Mouse (Mus musculus) forebrain, embryonic 14.5 days (tissue): ENCODE data around the gene Fbxw10. TPM values are rescaled to one million over a fixed set of nuclear protein-coding genes. Genes with fewer than 3 reads are reported as not detected.

ENCODE experiments used
- ATAC-seq: fragments of 200-750 bp; cut with Nextera tagmentation; 2 replicates; pipeline ENCODE4 v1.8.0; 2017; ENCODE audit warnings: mild to moderate bottlenecking, moderate library complexity
- DNase-seq: peaks from one replicate; pipeline ENCODE4 v3.0.0-alpha.2; 2015; ENCODE audit warnings: low spot score
- H3K27ac ChIP-seq: fragments of 300-500 bp; sonication (generic); 2 replicates; pipeline ENCODE4 v1.5.1; 2014; ENCODE audit warnings: low read depth, mild to moderate bottlenecking, control low read depth, low read length, moderate library complexity
- H3K27me3 ChIP-seq: fragments of 300-500 bp; sonication (generic); replicated peaks from 2 replicates; pipeline ENCODE4 v1.6.1; 2014; ENCODE audit warnings: low read length, control low read depth, mixed read lengths; ENCODE audit not compliant: control insufficient read depth, insufficient read depth
- H3K36me3 ChIP-seq: fragments of 300-500 bp; sonication (generic); 2 replicates; pipeline ENCODE4 v1.6.1; 2014; ENCODE audit warnings: low read length, control low read depth; ENCODE audit not compliant: control insufficient read depth, insufficient read depth
- H3K4me1 ChIP-seq: fragments of 300-500 bp; sonication (generic); 2 replicates; pipeline ENCODE4 v1.6.1; 2014; ENCODE audit warnings: antibody characterized with exemption, low read length, control low read depth; ENCODE audit not compliant: control insufficient read depth, insufficient read depth
- H3K4me2 ChIP-seq: fragments of 300-500 bp; sonication (generic); 2 replicates; pipeline ENCODE4 v1.6.1; 2014; ENCODE audit warnings: mild to moderate bottlenecking, control low read depth, low read length
- H3K4me3 ChIP-seq: fragments of 300-500 bp; sonication (generic); 2 replicates; pipeline ENCODE4 v1.5.1; 2014; ENCODE audit warnings: low read depth, low read length, control low read depth
- H3K9ac ChIP-seq: fragments of 300-500 bp; sonication (generic); 2 replicates; pipeline ENCODE4 v1.6.1; 2014; ENCODE audit warnings: mild to moderate bottlenecking, low read length, control low read depth, moderate library complexity
- H3K9me3 ChIP-seq: fragments of 300-500 bp; sonication (generic); replicated peaks from 2 replicates; pipeline ENCODE4 v1.6.1; 2016; ENCODE audit warnings: low read length, control low read depth, mixed read lengths; ENCODE audit not compliant: control insufficient read depth
- WGBS: fragments of 180-500 bp; shearing (Covaris S2); extraction: QIAGEN DNeasy Blood & Tissue Kit; methylation state at CpG from one replicate; pipeline ENCODE4 v1.1.7; 2014; 5-methylcytosine and 5-hydroxymethylcytosine counted together
- polyA plus RNA-seq: library from polyadenylated mRNA; unstranded; fragments of >200 nt; fragmentation: Nextera tagmentation; extraction: Ambion mirVana; gene quantifications from 2 replicates; pipeline ENCODE4 v1.2.1, GENCODE M21; 2014

Fbxw10 gene
- polyA plus RNA-seq, 1 experiment from 2014 or later: 0.20 TPM

DNA sequence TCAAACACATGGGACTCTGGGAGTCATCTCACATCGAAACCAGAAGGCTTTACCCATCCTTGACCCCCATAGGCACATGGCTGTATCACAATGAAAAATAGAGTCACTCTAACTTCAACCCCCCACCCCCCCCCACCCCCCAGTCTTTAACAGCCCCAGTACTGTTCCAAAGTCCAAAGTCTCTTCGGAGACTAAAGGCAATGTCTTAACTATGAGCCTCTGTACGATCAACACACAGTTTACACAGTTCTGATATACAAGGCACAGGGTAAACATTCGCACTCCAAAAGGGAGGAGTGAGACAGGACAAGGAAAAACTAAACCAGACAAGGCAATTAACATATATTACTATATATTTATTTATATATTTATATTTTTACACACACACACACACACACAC lies 19.7 kb upstream of the Fbxw10 start:
- WGBS: 87% methylated on average over 4 of the region's 4 CpGs
- no peak for ATAC-seq
- no peaks in the 10 kb centered on the region for H3K27me3 ChIP-seq

DNA sequence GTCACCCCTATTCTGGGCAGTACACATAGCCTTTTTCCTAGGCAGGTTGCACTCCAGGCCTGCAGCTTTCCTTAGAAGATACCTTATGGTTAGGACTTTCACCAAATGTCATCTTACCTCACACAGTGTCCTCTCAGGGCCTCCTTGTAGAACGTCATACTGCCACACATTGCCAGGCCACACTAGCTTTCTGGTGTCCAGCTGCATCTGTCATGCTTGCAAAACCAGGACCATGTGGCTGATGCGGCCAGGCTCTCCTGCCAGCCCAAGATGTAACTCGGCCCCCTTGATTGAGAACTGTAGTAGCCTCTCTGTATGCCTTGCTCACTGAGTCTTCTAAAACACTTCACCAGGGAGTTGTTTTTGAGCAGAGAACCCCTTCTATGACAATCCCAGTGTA lies 19.0 kb upstream of the Fbxw10 start:
- no peak overlapping the region for H3K4me2 ChIP-seq
- no peaks in the 10 kb centered on the region for H3K9me3 ChIP-seq
- H3K27me3 ChIP-seq: no peaks in the 10 kb centered on the region
- H3K4me3 ChIP-seq: no peak overlapping the region
- DNase-seq (no peak), ATAC-seq (no peak)
- no peaks in the 10 kb centered on the region for H3K4me1 ChIP-seq
- no peak overlapping the region for H3K9ac ChIP-seq
- 90% methylated on average over 3 of the region's 3 CpGs for WGBS
- no peak overlapping the region for H3K27ac ChIP-seq
- H3K36me3 ChIP-seq: no peaks in the 10 kb centered on the region

More for the DNA sequence above, 19.7 kb upstream of the Fbxw10 start:
- H3K4me2 ChIP-seq: no peak overlapping the region
- DNase-seq: no peak
- no peak overlapping the region for H3K27ac ChIP-seq
- H3K4me1 ChIP-seq: no peaks in the 10 kb centered on the region
- H3K36me3 ChIP-seq: no peaks in the 10 kb centered on the region
- H3K9ac ChIP-seq: no peak overlapping the region
- no peak overlapping the region for H3K4me3 ChIP-seq
- no peaks in the 10 kb centered on the region for H3K9me3 ChIP-seq

DNA sequence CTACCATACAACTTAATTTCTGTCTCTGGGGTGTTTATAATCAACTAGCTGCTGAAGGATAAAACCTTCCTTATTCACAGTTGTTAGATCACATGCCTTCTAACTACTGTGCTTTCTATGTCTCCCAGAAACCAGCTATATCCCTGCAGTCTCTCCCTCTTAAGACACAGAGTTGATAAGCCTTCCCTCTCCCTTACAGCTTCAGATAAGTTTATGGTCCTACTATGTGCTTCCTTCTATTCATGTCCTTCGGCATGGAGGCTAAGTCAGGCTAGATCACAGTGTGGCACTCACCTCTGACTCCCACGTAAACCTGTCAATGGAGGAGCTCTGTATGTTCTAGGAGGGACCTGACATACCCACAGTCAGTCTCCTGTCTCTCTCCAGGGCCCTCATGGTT lies 16.5 kb upstream of the Fbxw10 start:
- Histone ChIP-seq H3K9me3 (no peaks in the 10 kb centered on the region), H3K9ac (no peak overlapping the region), H3K27me3 (no peaks in the 10 kb centered on the region), H3K4me1 (no peaks in the 10 kb centered on the region), H3K4me3 (no peak overlapping the region), H3K4me2 (no peak overlapping the region), H3K27ac (no peak overlapping the region), H3K36me3 (no peaks in the 10 kb centered on the region)
- WGBS: 88% methylated on average over 2 of the region's 2 CpGs
- no peak for ATAC-seq
- no peak for DNase-seq

DNA sequence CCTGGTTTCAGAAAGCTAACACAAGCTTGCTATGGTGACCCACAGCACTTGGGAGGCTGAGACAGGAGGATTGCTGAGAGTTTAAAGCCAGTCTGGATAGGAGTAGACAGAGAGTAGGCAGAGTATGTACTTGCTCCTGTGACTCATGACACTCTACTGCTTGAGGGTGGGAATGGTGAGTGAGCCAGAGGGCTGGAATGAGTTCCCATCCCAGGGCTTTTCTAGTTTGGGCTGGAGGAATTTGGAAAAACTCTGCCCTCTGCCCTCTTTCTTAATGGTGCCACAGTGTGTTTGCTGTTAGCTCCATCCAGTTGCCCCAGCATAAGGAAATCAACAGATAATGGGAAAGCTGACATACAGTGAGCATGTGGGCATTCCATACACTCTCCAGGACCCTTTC lies 15.0 kb upstream of the Fbxw10 start:
- Histone ChIP-seq H3K4me1 (no peaks in the 10 kb centered on the region), H3K4me3 (no peak overlapping the region), H3K27me3 (no peaks in the 10 kb centered on the region), H3K36me3 (no peaks in the 10 kb centered on the region), H3K4me2 (no peak overlapping the region), H3K27ac (no peak overlapping the region), H3K9me3 (no peaks in the 10 kb centered on the region), H3K9ac (no peak overlapping the region)
- ATAC-seq: no peak
- DNase-seq: no peak

DNA sequence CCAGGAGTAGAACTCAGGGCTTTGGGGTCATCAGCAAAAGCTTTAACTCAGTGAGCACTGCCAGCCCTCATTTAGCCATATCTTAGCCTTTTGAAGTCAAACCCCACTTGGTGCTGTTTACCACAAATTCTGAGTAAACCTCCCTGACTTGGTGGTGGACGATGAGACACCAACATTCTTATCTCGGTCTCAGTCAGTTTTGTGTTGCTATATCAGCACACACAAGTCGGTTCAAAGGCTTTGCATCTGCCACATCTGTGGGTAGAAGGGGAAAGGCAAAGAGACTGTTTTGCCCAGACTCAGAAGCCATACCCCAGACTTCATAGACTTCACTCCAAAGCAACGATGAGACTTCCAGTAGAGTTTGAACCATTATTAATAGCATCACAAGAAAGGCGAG lies 2.3 kb upstream of the Fbxw10 start:
- Histone ChIP-seq H3K9me3 (no peaks in the 10 kb centered on the region), H3K27me3 (no peaks in the 10 kb centered on the region), H3K9ac (no peak overlapping the region), H3K4me1 (no peaks in the 10 kb centered on the region), H3K4me3 (no peak overlapping the region), H3K27ac (no peak overlapping the region), H3K36me3 (no peaks in the 10 kb centered on the region), H3K4me2 (no peak overlapping the region)
- no peak for DNase-seq
- 86% methylated on average over 5 of the region's 5 CpGs for WGBS
- ATAC-seq: no peak

DNA sequence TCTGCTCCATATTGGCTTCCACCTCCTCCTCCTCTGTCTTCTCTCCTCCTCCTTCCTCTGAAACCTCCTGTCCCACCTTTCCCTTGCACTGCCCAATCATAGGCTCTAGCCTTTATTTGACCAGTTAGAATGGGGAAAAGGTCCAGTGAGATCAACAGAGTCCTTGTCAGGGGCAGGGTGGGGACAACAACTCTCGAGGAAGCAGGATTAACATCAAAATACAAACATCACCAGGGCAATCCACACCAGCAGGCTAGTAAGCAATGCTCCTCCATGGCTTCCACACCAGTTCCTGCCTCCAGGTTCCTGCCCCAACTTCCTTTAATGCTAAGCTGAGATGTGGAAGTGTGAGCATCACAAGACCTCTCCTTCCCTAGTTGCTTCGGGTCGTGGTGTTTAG lies 1.1 kb upstream of the Fbxw10 start:
- ATAC-seq: no peak
- Histone ChIP-seq H3K4me2 (no peak overlapping the region), H3K4me3 (no peak overlapping the region), H3K36me3 (no peaks in the 10 kb centered on the region), H3K4me1 (no peaks in the 10 kb centered on the region), H3K9me3 (no peaks in the 10 kb centered on the region), H3K27ac (no peak overlapping the region), H3K9ac (no peak overlapping the region), H3K27me3 (no peaks in the 10 kb centered on the region)
- no peak for DNase-seq
- 76% methylated on average over 3 of the region's 3 CpGs for WGBS

- DNase-seq (no peak), ATAC-seq (no peak)
- Histone ChIP-seq H3K4me3 (no peak overlapping the region), H3K4me2 (no peak overlapping the region), H3K9me3 (no peaks in the 10 kb centered on the region), H3K9ac (no peak overlapping the region), H3K36me3 (no peaks in the 10 kb centered on the region), H3K4me1 (no peaks in the 10 kb centered on the region), H3K27ac (no peak overlapping the region), H3K27me3 (no peaks in the 10 kb centered on the region)
- 68% methylated on average over 4 of the region's 4 CpGs for WGBS
These were observed 854 bp downstream of the Fbxw10 start for GRCm38 (mm10) chr11:62847655-62848191.

GRCm38 (mm10) chr11:62848301-62848700 lies 1.4 kb downstream of the Fbxw10 start:
- H3K4me3 ChIP-seq: no peak overlapping the region
- H3K27ac ChIP-seq: no peak overlapping the region
- no peak overlapping the region for H3K9ac ChIP-seq
- no peaks in the 10 kb centered on the region for H3K4me1 ChIP-seq
- WGBS: 38% methylated on average over 2 of the region's 2 CpGs
- ATAC-seq (no peak), DNase-seq (no peak)
- no peaks in the 10 kb centered on the region for H3K27me3 ChIP-seq
- no peaks in the 10 kb centered on the region for H3K9me3 ChIP-seq
- no peaks in the 10 kb centered on the region for H3K36me3 ChIP-seq
- no peak overlapping the region for H3K4me2 ChIP-seq

- WGBS: 77% methylated on average over 1 of the region's 1 CpGs
- no peak overlapping the region for H3K9ac ChIP-seq
- DNase-seq (no peak), ATAC-seq (no peak)
- no peaks in the 10 kb centered on the region for H3K36me3 ChIP-seq
- H3K9me3 ChIP-seq: no peaks in the 10 kb centered on the region
- no peak overlapping the region for H3K4me3 ChIP-seq
- no peak overlapping the region for H3K27ac ChIP-seq
- no peak overlapping the region for H3K4me2 ChIP-seq
- no peaks in the 10 kb centered on the region for H3K27me3 ChIP-seq
- H3K4me1 ChIP-seq: no peaks in the 10 kb centered on the region
These were observed 4.3 kb downstream of the Fbxw10 start for GRCm38 (mm10) chr11:62851199-62851598.
